Mouse (Mus musculus): ENCODE measurements around the gene Lrrc8b.

The Lrrc8b gene

DNA sequence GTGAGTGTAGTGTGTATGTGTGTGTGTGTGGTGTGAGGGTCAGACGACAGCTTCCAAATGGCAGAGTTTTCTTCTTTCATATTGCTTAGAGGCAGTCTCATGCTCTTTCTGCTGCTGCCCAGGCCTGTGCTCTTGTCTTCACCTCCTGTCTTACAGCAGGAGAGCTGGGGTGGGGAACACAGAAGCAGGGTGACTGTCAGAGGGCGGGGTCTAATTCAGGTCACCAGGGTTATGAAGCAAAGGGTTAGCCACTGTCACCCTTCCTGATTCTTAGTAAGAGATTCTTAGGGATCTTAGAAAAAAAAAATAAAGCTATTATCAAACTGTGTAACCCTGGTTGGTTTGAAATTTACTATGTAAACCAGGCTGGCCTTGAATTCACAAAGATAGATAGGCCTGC lies 10.0 kb downstream of the Lrrc8b start:
- no peak for DNase-seq

DNA sequence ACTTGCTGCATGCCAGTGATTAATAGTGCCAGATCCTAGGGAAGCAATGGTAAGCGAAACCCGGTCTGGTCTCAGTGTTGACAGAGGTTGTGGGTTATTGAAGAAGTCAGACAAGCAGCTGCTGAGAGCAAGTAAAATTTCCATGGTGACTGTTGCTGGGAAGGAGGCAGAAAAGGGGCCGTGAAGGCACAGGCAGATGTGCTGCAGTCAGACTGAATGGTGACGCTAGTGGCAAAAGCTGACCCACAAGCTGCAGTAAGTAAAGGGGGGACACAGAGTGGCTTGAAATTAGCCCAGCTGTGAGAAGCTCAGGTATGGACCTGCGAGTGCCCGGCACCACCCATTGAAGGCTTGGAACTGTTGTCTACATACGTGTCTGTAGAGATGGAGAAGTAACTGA lies 11.8 kb downstream of the Lrrc8b start:
- no peak for DNase-seq

- no peak for DNase-seq
These were observed 12.8 kb downstream of the Lrrc8b start for GRCm38 (mm10) chr5:105428265-105428974.

GRCm38 (mm10) chr5:105430148-105430547 lies 14.6 kb downstream of the Lrrc8b start:
- DNase-seq: no peak

- DNase-seq: no peak
These were observed 24.0 kb downstream of the Lrrc8b start for GRCm38 (mm10) chr5:105439608-105440007.

DNA sequence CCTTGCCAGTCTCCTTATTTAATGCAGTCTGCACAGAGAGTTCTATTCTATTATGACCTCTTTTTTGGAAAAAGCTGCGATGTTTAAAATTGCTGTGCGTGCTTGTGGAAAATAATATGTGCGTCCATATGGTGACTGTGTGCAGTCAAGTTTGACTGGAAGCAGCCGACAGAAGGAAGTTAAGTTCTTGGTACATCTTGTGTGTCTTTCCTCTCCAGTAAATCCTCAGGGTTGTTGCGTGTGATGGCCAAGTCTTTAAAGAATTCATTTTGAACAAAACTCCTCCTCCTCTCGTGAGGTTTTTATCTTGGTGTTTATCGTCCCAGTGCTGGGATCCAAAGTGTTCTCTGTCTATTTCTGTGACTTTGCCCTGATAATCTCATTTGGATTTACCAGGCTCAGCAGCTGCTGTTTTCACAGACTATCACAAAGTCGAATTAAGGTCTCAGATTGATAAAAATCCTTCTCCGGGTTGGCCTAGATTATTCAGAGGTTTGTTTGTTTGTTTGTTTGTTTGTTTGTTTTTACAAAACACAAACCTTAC lies 25.5 kb downstream of the Lrrc8b start:
- no peak for DNase-seq

GRCm38 (mm10) chr5:105442212-105443000 lies 26.8 kb downstream of the Lrrc8b start:
- DNase-seq: no peak

DNA sequence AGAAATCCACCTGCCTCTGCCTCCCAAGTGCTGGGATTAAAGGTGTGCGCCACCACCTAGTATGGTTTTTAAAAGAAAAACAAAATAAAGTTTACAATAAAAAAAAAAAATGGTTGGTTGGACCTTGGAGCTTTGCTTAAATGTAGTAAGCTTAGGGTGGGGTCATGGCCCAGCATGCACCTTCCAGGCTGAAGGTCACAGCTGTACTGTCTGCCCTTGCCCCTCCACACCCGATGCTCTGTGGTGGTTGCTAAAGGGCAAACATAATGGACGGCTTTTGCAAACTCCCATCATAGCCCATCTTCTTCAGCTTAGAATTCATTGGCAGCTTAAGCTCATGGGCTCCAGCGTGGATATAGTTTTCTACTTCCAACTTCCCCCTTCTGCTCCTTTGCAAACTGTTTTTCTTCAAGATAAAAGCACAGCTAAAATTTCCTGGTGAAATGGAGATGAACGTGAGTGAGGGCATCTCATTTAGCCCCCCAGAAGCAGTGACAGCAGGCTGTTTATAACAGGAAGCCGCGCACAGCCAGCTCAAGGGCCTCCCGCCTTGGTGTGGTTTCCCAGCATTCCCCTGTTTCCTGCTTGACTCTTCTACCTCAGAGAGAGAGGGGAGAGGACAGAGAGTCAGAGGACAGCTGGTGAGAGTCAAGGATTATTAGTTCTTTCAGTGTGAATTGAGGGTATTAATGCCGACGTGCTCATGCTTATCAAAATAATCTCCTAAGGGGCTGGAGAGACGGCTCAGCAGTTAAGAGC lies 27.7 kb downstream of the Lrrc8b start:
- no peak for DNase-seq

- no peak for DNase-seq
These were observed 30.1 kb downstream of the Lrrc8b start for GRCm38 (mm10) chr5:105445686-105446085.

DNA sequence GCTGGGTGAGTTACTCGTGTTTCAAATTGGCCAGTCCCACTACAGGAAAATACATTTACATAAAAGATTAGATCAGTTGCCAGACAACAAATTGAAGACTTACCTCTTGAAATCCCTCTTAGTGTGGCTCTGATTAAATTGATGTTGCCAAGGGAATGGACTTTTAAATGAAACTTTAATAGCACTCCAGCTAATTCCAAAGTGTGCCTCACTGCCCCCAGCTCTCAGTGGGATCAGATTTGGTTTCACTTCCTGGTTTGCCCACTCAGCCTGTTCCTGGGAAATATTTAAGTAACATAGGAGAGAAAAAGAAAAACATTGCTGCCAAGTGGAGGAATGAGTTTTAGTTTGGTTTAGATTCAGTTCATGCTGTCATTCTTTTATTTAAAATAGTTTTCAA lies 38.5 kb downstream of the Lrrc8b start:
- no peak for DNase-seq

DNA sequence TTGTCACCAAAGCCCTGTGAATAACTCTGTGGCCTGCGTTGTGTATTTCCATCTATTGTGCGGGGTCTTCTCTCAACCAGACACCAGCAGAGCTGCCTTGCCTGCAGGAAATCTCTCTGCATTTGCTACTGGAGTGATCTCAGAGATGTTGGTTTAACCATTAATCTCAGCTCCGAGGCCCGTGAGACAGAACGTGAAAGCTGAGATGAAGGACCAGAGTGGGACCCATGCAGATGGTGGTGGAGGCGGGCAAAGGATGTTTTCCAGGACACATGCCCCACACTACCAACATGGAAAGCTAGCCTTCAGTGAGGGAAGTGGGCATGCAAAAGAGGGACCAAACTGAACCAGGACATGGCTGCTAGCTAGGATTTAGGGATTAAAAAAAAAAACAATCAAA lies 43.5 kb downstream of the Lrrc8b start:
- peak; percentile 49 for DNase-seq

GRCm38 (mm10) chr5:105460551-105460950 lies 45.0 kb downstream of the Lrrc8b start:
- no peak for DNase-seq

DNA sequence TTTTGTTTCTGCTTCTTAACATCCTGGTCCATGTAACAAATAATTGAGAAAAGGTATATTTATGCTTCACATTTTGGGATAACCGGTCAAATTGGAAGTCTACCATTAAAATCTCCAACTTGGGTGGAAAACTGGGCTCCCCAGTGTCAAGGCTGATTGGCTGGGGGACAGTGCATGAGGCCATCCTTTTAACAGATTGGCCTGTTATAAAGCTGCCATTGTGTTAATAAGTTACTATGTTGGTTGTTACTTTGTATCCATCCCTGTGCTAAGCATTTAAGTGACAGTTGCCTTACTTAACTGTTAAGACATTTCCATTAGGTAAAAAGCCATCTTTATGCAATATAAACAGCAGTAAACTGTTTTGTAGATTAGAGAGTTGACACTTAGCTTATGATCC lies 45.5 kb downstream of the Lrrc8b start:
- DNase-seq: no peak

- no peak for DNase-seq
These were observed 49.1 kb downstream of the Lrrc8b start for GRCm38 (mm10) chr5:105464671-105465070.

DNA sequence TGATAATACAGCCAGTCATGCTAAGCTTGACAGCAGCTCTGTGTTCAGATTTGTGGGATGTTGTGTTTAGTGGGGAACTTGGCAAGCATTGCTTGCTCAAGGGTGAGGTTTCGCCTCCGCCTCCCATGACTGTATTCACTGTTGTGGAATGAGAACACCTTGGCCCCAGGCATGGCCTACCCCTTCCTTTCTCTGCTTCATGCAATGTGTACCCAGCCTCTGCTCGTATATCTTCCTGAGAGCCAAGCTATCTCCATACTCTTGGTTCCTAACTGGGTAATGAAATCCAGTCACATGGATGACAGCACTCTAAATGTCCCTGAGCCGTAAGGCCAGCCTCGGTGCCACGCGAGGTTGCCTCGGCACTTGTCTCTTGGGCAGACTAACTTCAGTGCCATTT lies 50.0 kb downstream of the Lrrc8b start:
- DNase-seq: no peak

- peak; percentile 82 for DNase-seq
These were observed 50.9 kb downstream of the Lrrc8b start for GRCm38 (mm10) chr5:105466471-105466902.

DNA sequence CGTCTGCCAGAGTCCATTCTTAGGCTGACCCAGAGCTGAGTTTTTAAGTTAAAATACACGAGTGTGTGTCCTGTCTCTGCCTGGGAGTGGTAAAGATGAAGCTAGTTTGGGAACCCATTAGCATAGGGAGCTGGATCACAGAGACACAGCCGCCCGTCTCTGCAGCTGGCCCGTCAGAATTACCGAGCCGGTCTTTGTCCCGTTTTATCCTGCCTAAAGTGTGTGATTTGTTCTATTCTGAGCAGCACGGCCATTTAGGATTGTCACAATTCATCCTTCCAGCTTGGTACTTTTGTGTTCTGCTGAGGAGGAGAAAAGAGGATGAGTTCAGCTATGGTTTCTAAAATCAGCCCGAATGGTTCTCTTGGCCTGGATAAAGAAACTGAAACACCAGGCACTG lies 51.7 kb downstream of the Lrrc8b start:
- DNase-seq: peak; percentile 79

GRCm38 (mm10) chr5:105472983-105473705 lies 57.6 kb downstream of the Lrrc8b start:
- DNase-seq: no peak

DNA sequence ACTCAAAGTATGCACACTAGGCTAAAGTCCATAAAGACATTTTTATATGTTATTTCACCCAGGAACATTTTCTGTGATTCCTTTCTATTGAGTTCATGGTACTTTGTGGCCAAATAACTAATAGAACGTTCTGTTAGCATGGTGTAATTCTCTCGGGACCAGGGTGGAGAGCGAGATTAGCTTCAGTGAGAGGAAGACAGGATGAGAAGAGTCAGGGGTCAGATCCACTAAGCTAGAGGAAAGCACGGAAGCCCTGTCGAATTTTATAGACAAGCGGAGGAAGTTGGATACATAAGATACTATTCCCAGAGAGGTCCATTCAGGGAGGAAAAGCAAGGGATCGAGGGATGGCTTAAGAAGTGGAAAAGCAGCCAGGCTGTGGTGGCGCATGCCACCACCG lies 62.0 kb downstream of the Lrrc8b start:
- no peak for DNase-seq

- no peak for DNase-seq
These were observed 64.1 kb downstream of the Lrrc8b start for GRCm38 (mm10) chr5:105479673-105480072.

- DNase-seq: no peak
These were observed 65.0 kb downstream of the Lrrc8b start for GRCm38 (mm10) chr5:105480561-105480960.

DNA sequence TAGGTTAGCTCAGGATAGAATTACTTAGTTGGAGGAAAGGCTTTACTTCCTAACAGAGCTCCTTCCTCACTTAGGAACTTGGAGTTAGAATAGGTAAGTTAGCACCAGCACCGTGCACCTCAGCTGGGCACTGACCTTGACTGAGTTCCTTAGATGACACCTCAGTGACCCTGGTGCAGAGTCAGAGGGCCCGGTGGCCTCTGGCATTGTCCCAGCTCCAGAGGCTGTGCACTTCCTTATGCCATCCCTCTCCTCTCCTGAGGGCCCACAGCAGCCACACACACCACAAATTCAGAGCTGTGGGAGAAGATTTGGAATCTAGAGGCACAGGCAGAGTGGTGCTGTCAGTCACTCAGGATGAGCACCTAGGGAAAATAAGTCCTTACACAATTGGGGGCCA lies 68.1 kb downstream of the Lrrc8b start:
- no peak for DNase-seq

- DNase-seq: no peak
These were observed 68.7 kb downstream of the Lrrc8b start for GRCm38 (mm10) chr5:105484247-105484646.
